Mouse (Mus musculus): ENCODE data around the gene Lrmda.

GRCm38 (mm10) chr14:22602308-22602707 is 582.8 kb downstream of the Lrmda start:
- TF ChIP-seq CHD2 (IDR thresholded peaks at IDR 0.05; ENCODE audit: low read length) (no peak), JUND (IDR thresholded peaks at IDR 0.05; ENCODE audit: low read depth, low read length) (no peak), POLR2A (IDR thresholded peaks at IDR 0.05; ENCODE audit: control insufficient read depth in 1 of 2, insufficient read depth in 1 of 2, low read depth in 1 of 2, low read length in 2 of 2, poor library complexity in 1 of 2) (no peak), CTCF (IDR thresholded peaks at IDR 0.05 in 2 of 3, conservative IDR thresholded peaks at IDR 0.05 in 1 of 3; ENCODE audit: control insufficient read depth in 1 of 3, insufficient read depth in 1 of 3, low read depth in 2 of 3, low read length in 3 of 3, poor library complexity in 1 of 3, severe bottlenecking in 1 of 3) (no peak), SIN3A (IDR thresholded peaks at IDR 0.05; ENCODE audit: low read length) (no peak), UBTF (IDR thresholded peaks at IDR 0.05; ENCODE audit: borderline replicate concordance, insufficient read depth, low read depth, low read length) (no peak), GABPA (IDR thresholded peaks at IDR 0.05; ENCODE audit: low read depth, low read length) (no peak), ELF1 (IDR thresholded peaks at IDR 0.05; ENCODE audit: low read depth, low read length) (no peak), KAT2A (conservative IDR thresholded peaks at IDR 0.05; ENCODE audit: low read depth, low read length) (no peak), MAZ (IDR thresholded peaks at IDR 0.05; ENCODE audit: low read depth, low read length) (no peak), RAD21 (IDR thresholded peaks at IDR 0.05; ENCODE audit: low read depth, low read length) (no peak), TAL1 (IDR thresholded peaks at IDR 0.05; ENCODE audit: low read length) (no peak), EP300 (IDR thresholded peaks at IDR 0.05; ENCODE audit: low read depth in 1 of 2, low read length in 2 of 2) (no peak), USF1 (IDR thresholded peaks at IDR 0.05; ENCODE audit: low read depth, low read length) (no peak)
